In the genomic region with DNA sequence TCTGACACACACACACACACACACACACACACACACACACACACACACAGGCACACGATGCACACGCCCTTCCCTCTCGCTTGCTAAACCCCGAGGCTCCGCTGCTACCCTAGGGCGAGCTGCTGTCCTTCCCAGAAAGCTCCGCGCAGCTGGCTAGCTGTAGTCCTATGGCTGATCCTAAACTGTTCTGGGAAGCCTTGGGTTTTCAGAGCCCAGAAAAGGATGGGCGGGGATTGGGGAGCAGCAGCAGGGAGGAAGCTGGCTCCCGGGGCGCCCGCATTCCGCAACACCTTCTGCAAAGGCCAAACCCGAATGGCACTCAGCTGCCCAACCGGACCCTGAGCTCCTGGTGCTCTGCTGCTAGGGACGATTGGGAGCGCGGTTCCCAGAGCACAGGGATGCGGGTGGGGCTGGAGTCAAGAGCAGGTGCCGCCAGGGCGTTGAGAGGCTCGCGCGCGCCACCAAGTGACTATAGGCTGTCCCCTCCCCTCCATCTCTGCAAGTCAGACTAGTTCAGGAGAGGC, we compare ENCODE assay signal across 8 mouse cellular contexts. TPM values are rescaled to one million over a fixed set of nuclear protein-coding genes. Genes with fewer than 3 reads are reported as not detected.
A peak's percentile ranks its signal among the peaks of the same experiment; 100 is the strongest.
DNase-seq lines count a peak whose midpoint lies in the region; ATAC-seq and TF ChIP-seq lines count a peak whose summit lies in the region.

Gene Ccdc85a, minus strand, starts transcription at position 414 of the 524 bp plus-strand sequence.

- H3K27me3 ChIP-seq in forebrain, embryonic 12.5 days = peaks cover 16% of the 10 kb centered on the region
- peaks cover 24% of the 10 kb centered on the region for H3K27me3 ChIP-seq in heart, embryonic 14.5 days (ENCODE audit: control insufficient read depth, insufficient read depth, low read length)
- peaks cover 12% of the 10 kb centered on the region for H3K27me3 ChIP-seq in kidney, postnatal 0 days (ENCODE audit: insufficient read depth, low read length)
- peaks cover 17% of the 10 kb centered on the region for H3K27me3 ChIP-seq in limb, embryonic 14.5 days (ENCODE audit: control insufficient read depth, insufficient read depth, low read length)
- H3K27me3 ChIP-seq in midbrain, embryonic 15.5 days (replicated peaks) = no peaks in the 10 kb centered on the region

- WGBS in forebrain, embryonic 12.5 days = under 1% methylated on average over 25 of the region's 25 CpGs
- WGBS in heart, embryonic 14.5 days = 1% methylated on average over 23 of the region's 25 CpGs
- WGBS in kidney, postnatal 0 days = under 1% methylated on average over 25 of the region's 25 CpGs
- WGBS in limb, embryonic 14.5 days = 0% methylated on average over 22 of the region's 25 CpGs
- WGBS in midbrain, embryonic 15.5 days = under 1% methylated on average over 25 of the region's 25 CpGs

- no peaks in the 10 kb centered on the region for H3K9me3 ChIP-seq in forebrain, embryonic 12.5 days
- no peaks in the 10 kb centered on the region for H3K9me3 ChIP-seq in heart, embryonic 14.5 days (ENCODE audit: control insufficient read depth, low read length)
- H3K9me3 ChIP-seq in kidney, postnatal 0 days (replicated peaks; ENCODE audit: low read length) = no peaks in the 10 kb centered on the region
- H3K9me3 ChIP-seq in limb, embryonic 14.5 days (ENCODE audit: control insufficient read depth, low read length) = no peaks in the 10 kb centered on the region
- no peaks in the 10 kb centered on the region for H3K9me3 ChIP-seq in midbrain, embryonic 15.5 days

- H3K4me2 ChIP-seq in forebrain, embryonic 12.5 days = peak within 1 kb of the TSS; percentile 99
- H3K4me2 ChIP-seq in heart, embryonic 14.5 days (ENCODE audit: low read length) = peak within 1 kb of the TSS; percentile 96
- H3K4me2 ChIP-seq in kidney, postnatal 0 days (ENCODE audit: low read length) = peak within 1 kb of the TSS; percentile 92
- peak within 1 kb of the TSS; percentile 93 for H3K4me2 ChIP-seq in limb, embryonic 14.5 days (replicated peaks; ENCODE audit: low read depth, low read length, severe bottlenecking)
- peak within 1 kb of the TSS; percentile 91 for H3K4me2 ChIP-seq in midbrain, embryonic 15.5 days

- H3K4me3 ChIP-seq in forebrain, embryonic 12.5 days (replicated peaks) = peak within 1 kb of the TSS; percentile 66
- H3K4me3 ChIP-seq in heart, embryonic 14.5 days (ENCODE audit: control insufficient read depth in 1 of 2, insufficient read depth in 1 of 2, low read depth in 1 of 2, low read length in 2 of 2) = peak within 1 kb of the TSS; percentile 51 to 55
- H3K4me3 ChIP-seq in kidney, postnatal 0 days (replicated peaks; ENCODE audit: low read depth, low read length) = peak within 1 kb of the TSS; percentile 48
- H3K4me3 ChIP-seq in limb, embryonic 14.5 days (replicated peaks; ENCODE audit: low read length) = peak within 1 kb of the TSS; percentile 52
- peak within 1 kb of the TSS; percentile 73 for H3K4me3 ChIP-seq in midbrain, embryonic 15.5 days

- peaks cover 3% of the 10 kb centered on the region; the same call in 1 of the 2 replicates for H3K4me1 ChIP-seq in forebrain, embryonic 12.5 days
- peaks cover 0 to 5% of the 10 kb centered on the region in 2 experiments; a peak in 1 of 4 replicates for H3K4me1 ChIP-seq in heart, embryonic 14.5 days (ENCODE audit: control insufficient read depth in 2 of 2, insufficient read depth in 2 of 2, low read length in 2 of 2)
- no peaks in the 10 kb centered on the region; the same call in 1 of the 2 replicates for H3K4me1 ChIP-seq in kidney, postnatal 0 days (replicated peaks; ENCODE audit: insufficient read depth, low read length)
- 0 out of 2 replicates have a peak, but pooled peaks cover 4% of the 10 kb centered on the region for H3K4me1 ChIP-seq in limb, embryonic 14.5 days (ENCODE audit: control insufficient read depth, insufficient read depth, low read length)
- H3K4me1 ChIP-seq in midbrain, embryonic 15.5 days = peaks cover 19% of the 10 kb centered on the region; the same call in 1 of the 2 replicates

- H3K36me3 ChIP-seq in forebrain, embryonic 12.5 days (replicated peaks) = no peaks in the 10 kb centered on the region
- no peaks in the 10 kb centered on the region for H3K36me3 ChIP-seq in heart, embryonic 14.5 days (ENCODE audit: control insufficient read depth, insufficient read depth, low read length)
- no peaks in the 10 kb centered on the region for H3K36me3 ChIP-seq in kidney, postnatal 0 days (ENCODE audit: insufficient read depth, low read length)
- no peaks in the 10 kb centered on the region for H3K36me3 ChIP-seq in limb, embryonic 14.5 days (ENCODE audit: control insufficient read depth, insufficient read depth, low read length)
- H3K36me3 ChIP-seq in midbrain, embryonic 15.5 days (replicated peaks) = no peaks in the 10 kb centered on the region

- TF ChIP-seq POLR2A in limb, embryonic 14.5 days (IDR thresholded peaks at IDR 0.05; ENCODE audit: borderline replicate concordance, extremely low read depth, insufficient read depth, insufficient read length) = no peak

- DNase-seq in thymus, postnatal 4 days = peak; percentile 38
- DNase-seq in thymus, postnatal 0 days (ENCODE audit: low spot score) = no peak
- DNase-seq in kidney, postnatal 0 days (ENCODE audit: low spot score) = peak; percentile 90
- peak; percentile 81 for DNase-seq in limb, embryonic 14.5 days (ENCODE audit: low spot score)
- DNase-seq in telencephalon, adult 2 months (ENCODE audit: low read depth, low spot score) = peak; percentile 84

- H3K9ac ChIP-seq in forebrain, embryonic 12.5 days = peak within 1 kb of the TSS; percentile 65
- peak within 1 kb of the TSS; percentile 49 for H3K9ac ChIP-seq in heart, embryonic 14.5 days (ENCODE audit: low read length)
- H3K9ac ChIP-seq in kidney, postnatal 0 days (ENCODE audit: low read depth, low read length) = peak within 1 kb of the TSS; percentile 10; the same call in 1 of the 2 replicates
- H3K9ac ChIP-seq in limb, embryonic 14.5 days (ENCODE audit: low read depth, low read length, severe bottlenecking) = peak within 1 kb of the TSS; percentile 46
- peak within 1 kb of the TSS; percentile 71 for H3K9ac ChIP-seq in midbrain, embryonic 15.5 days

- peak; percentile 84 for TF ChIP-seq CTCF in kidney, postnatal 0 days (IDR thresholded peaks at IDR 0.05; ENCODE audit: low read depth)

- peak within 1 kb of the TSS; percentile 65; the same call in 1 of the 2 replicates for H3K27ac ChIP-seq in forebrain, embryonic 12.5 days
- no peak within 1 kb of the TSS for H3K27ac ChIP-seq in heart, embryonic 14.5 days (replicated peaks in 1 of 2; ENCODE audit: control insufficient read depth in 1 of 2, insufficient read depth in 1 of 2, low read depth in 2 of 2, low read length in 2 of 2)
- H3K27ac ChIP-seq in kidney, postnatal 0 days = no peak within 1 kb of the TSS
- no peak within 1 kb of the TSS for H3K27ac ChIP-seq in limb, embryonic 14.5 days (replicated peaks; ENCODE audit: low read depth, low read length)
- peak within 1 kb of the TSS; percentile 87 for H3K27ac ChIP-seq in midbrain, embryonic 15.5 days

- ATAC-seq in forebrain, embryonic 12.5 days (ENCODE audit: low FRiP score) = peak; percentile 96
- ATAC-seq in heart, embryonic 14.5 days (ENCODE audit: insufficient number of reproducible peaks, insufficient read depth, low FRiP score, low read depth) = peak; percentile 83
- ATAC-seq in kidney, postnatal 0 days (replicated peaks; ENCODE audit: low FRiP score, low read depth) = peak; percentile 91
- ATAC-seq in limb, embryonic 14.5 days (ENCODE audit: low FRiP score, low read depth) = peak; percentile 89
- ATAC-seq in midbrain, embryonic 15.5 days (replicated peaks) = peak; percentile 98

RNA-seq across cellular contexts. Expression of gene Ccdc85a, which starts in this region (rescaled TPM):
- 0.90 and 1.4 TPM in 2 replicates for polyA plus RNA-seq in thymus, postnatal 0 days (2015; fragmentation: Nextera tagmentation; extraction: Ambion mirVana)
- 5.8 and 5.9 TPM in 2 replicates for polyA plus RNA-seq in forebrain, embryonic 12.5 days (2016; fragmentation: Nextera tagmentation; extraction: Ambion mirVana)
- 0.71 and 0.93 TPM in 2 replicates for polyA plus RNA-seq in heart, embryonic 14.5 days (2014; fragmentation: Nextera tagmentation; extraction: Ambion mirVana)
- polyA plus RNA-seq in kidney, postnatal 0 days (2015; fragmentation: Nextera tagmentation; extraction: Ambion mirVana) = 1.7 and 1.9 TPM in 2 replicates
- 1.6 and 1.8 TPM in 2 replicates for polyA plus RNA-seq in limb, embryonic 14.5 days (2012; rRNA removed)
- polyA plus RNA-seq in limb, embryonic 14.5 days (2014; fragmentation: Nextera tagmentation; extraction: Ambion mirVana) = 2.6 and 3.0 TPM in 2 replicates
- polyA plus RNA-seq in midbrain, embryonic 15.5 days (2015; fragmentation: Nextera tagmentation; extraction: Ambion mirVana) = 52.1 and 53.2 TPM in 2 replicates

Comparison
In these comparisons a context has a peak if more than half of its experiments do, and no peak if none do; other contexts are left out.
1. Peak in ATAC-seq, H3K4me3 ChIP-seq, H3K9ac ChIP-seq and H3K4me2 ChIP-seq in heart, embryonic 14.5 days; RNA of the gene not detected or under 1 TPM.
2. H3K27ac ChIP-seq: peak in forebrain, embryonic 12.5 days (single experiment) and midbrain, embryonic 15.5 days (single experiment); none in heart, embryonic 14.5 days (0 of 2), kidney, postnatal 0 days (single experiment) and limb, embryonic 14.5 days (single experiment).
3. H3K9ac ChIP-seq: peak in every context shown above with its lines; median percentile 71 in midbrain, embryonic 15.5 days; 65 in forebrain, embryonic 12.5 days; 49 in heart, embryonic 14.5 days; 46 in limb, embryonic 14.5 days; 10 in kidney, postnatal 0 days.
4. Peak in every context shown above with its lines, with median percentiles within 50 percentile points of each other: ATAC-seq, H3K4me2 ChIP-seq and H3K4me3 ChIP-seq.